Mouse (Mus musculus) heart, adult 2 months (tissue): ENCODE results near the gene Trim33. TPM values are rescaled to one million over a fixed set of nuclear protein-coding genes. Genes with fewer than 3 reads are reported as not detected.

Experiments used
- DNase-seq, 2 experiments: peaks; one replicate each; pipeline ENCODE4 v3.0.0; 2021
- H3K27ac ChIP-seq: fragments of 200-600 bp; 2 replicates; pipeline ENCODE4 v1.8.1; 2022
- H3K27me3 ChIP-seq: fragments of 200-500 bp; 2 replicates; pipeline ENCODE4 v1.6.1; 2012; ENCODE audit warnings: mild to moderate bottlenecking, low read length, inconsistent platforms, mixed read lengths; ENCODE audit not compliant: control insufficient read depth, insufficient read depth
- H3K36me3 ChIP-seq: fragments of 200-500 bp; 2 replicates; pipeline ENCODE4 v1.6.1; 2012; ENCODE audit warnings: low read length, inconsistent platforms; ENCODE audit not compliant: control insufficient read depth, insufficient read depth
- H3K4me1 ChIP-seq: fragments of 200-500 bp; 2 replicates; pipeline ENCODE4 v1.6.1; 2011; ENCODE audit warnings: low read length; ENCODE audit not compliant: control insufficient read depth, insufficient read depth
- H3K4me3 ChIP-seq: fragments of 200-600 bp; 2 replicates; pipeline ENCODE4 v1.8.1; 2022
- H3K79me2 ChIP-seq: fragments of 200-500 bp; replicated peaks from 2 replicates; pipeline ENCODE4 v1.6.1; 2012; ENCODE audit warnings: mild to moderate bottlenecking, inconsistent platforms, low read length, moderate library complexity, mixed read lengths; ENCODE audit not compliant: control insufficient read depth, insufficient read depth
- H3K9ac ChIP-seq: fragments of 200-500 bp; 2 replicates; pipeline ENCODE4 v1.6.1; 2012; ENCODE audit warnings: low read depth, mild to moderate bottlenecking, control low read depth, inconsistent platforms, low read length, mixed read lengths
- CTCF ChIP-seq: fragments of 200-600 bp; IDR thresholded peaks from 2 replicates; pipeline ENCODE4 v1.8.1; 2022; ENCODE audit warnings: antibody characterized with exemption, mild to moderate bottlenecking, moderate library complexity
- EP300 ChIP-seq: fragments of 200-500 bp; IDR thresholded peaks from 2 replicates; pipeline ENCODE4 v1.6.1; 2011; ENCODE audit warnings: low read depth, low read length, control low read depth; ENCODE audit not compliant: insufficient read depth
- POLR2A ChIP-seq: fragments of 200-500 bp; IDR thresholded peaks from 2 replicates; pipeline ENCODE4 v1.6.1; 2011; ENCODE audit warnings: mild to moderate bottlenecking, low read depth, low read length, control low read depth; ENCODE audit not compliant: insufficient read depth
- WGBS: fragments of 180-500 bp; shearing (Covaris S2); methylation state at CpG from one replicate; pipeline ENCODE4 v1.1.7; 2018; 5-methylcytosine and 5-hydroxymethylcytosine counted together
- intact Hi-C: fragments of 180-260 bp; cut with DNase I; formaldehyde crosslinking; loops from one replicate; pipeline ENCODE4 v1.15.1; 2025
- polyA plus RNA-seq: library from polyadenylated mRNA; depleted of rRNA; stranded (reverse); fragments of >200 nt; gene quantifications from 2 replicates; pipeline ENCODE4 v1.2.3, GENCODE M21; 2012; rRNA removed
- total RNA-seq, 2 experiments: library from RNA; stranded (reverse); gene quantifications; 2 replicates each; pipeline ENCODE4 v1.2.3; 2021

Gene Trim33
- total and polyA plus RNA-seq, 3 experiments, result 4.6 to 14.4 (median 13.5) TPM

DNA sequence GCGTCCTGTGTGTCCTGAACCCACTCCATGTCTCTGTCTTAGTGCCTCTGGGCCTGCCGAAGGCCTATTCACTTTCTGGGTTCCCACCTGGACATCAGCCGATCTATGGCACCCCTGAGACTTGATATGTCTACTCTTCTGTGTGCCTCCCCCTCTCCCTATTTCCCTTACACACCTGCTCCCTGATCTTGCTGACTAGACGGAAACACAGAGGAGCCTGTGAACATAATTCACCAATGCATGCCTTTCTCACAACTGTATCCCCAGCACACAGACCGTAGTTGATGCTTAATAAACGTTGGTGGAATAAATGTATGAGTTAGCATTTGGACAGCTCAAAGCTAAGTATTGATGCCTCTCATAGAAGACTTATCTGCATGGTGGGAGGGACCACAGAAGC is 121.7 kb downstream of the Trim33 start:
- intact Hi-C loops, result no loop called here
- no peak overlapping the region for H3K9ac ChIP-seq
- no peak for TF ChIP-seq POLR2A
- TF ChIP-seq CTCF, result no peak
- no peak for TF ChIP-seq EP300
- no peaks in the 10 kb centered on the region for H3K36me3 ChIP-seq
- DNase-seq, result no peak
- no peaks in the 10 kb centered on the region for H3K79me2 ChIP-seq
- no peak overlapping the region for H3K4me3 ChIP-seq
- H3K27me3 ChIP-seq, result no peaks in the 10 kb centered on the region
- H3K4me1 ChIP-seq, result peaks cover 2% of the 10 kb centered on the region
- WGBS, result 81% methylated on average over 6 of the region's 6 CpGs
- no peak overlapping the region for H3K27ac ChIP-seq

- Histone ChIP-seq H3K79me2 (no peaks in the 10 kb centered on the region), H3K9ac (no peak overlapping the region), H3K27me3 (no peaks in the 10 kb centered on the region), H3K36me3 (no peaks in the 10 kb centered on the region), H3K4me3 (no peak overlapping the region), H3K27ac (no peak overlapping the region), H3K4me1 (peaks cover 6% of the 10 kb centered on the region)
- DNase-seq, result no peak
- intact Hi-C loops, result no loop called here
- 62% methylated on average over 17 of the region's 17 CpGs for WGBS
- TF ChIP-seq EP300, result no peak
Measured at GRCm38 (mm10) chr3:103401342-103402098, 122.4 kb downstream of the Trim33 start.

DNA sequence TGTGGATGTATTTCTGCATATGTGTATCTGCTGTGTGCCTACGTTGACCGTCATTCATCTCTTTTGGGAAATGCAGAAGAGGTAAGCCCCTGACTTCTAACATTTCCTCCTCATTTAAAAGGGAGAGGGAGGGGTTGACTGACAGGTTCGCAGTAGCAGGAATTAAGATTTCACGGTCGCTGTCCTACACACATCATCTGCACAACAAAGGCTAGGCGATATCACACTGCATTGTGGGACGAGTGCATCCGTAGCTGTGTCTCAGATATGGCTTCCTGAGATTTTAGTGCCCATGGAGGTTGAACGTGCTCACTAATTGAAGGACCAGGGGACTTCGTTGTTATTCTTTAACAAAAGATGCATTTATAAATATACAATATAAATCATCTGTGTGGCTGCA is 123.1 kb downstream of the Trim33 start:
- no peak overlapping the region for H3K27ac ChIP-seq
- TF ChIP-seq CTCF (no peak), POLR2A (no peak), EP300 (no peak)
- DNase-seq, result no peak
- WGBS, result 54% methylated on average over 10 of the region's 10 CpGs
- H3K4me3 ChIP-seq, result no peak overlapping the region
- intact Hi-C loops, result no loop called here
- no peaks in the 10 kb centered on the region for H3K79me2 ChIP-seq
- H3K27me3 ChIP-seq, result no peaks in the 10 kb centered on the region
- no peak overlapping the region for H3K9ac ChIP-seq
- peaks cover 9% of the 10 kb centered on the region for H3K4me1 ChIP-seq
- H3K36me3 ChIP-seq, result no peaks in the 10 kb centered on the region

- Histone ChIP-seq H3K27me3 (no peaks in the 10 kb centered on the region), H3K36me3 (no peaks in the 10 kb centered on the region), H3K9ac (no peak overlapping the region), H3K27ac (no peak overlapping the region), H3K79me2 (no peaks in the 10 kb centered on the region), H3K4me3 (no peak overlapping the region), H3K4me1 (peaks cover 9% of the 10 kb centered on the region)
- DNase-seq, result no peak
- intact Hi-C loops, result no loop called here
- no peak for TF ChIP-seq EP300
- no peak for TF ChIP-seq CTCF
- TF ChIP-seq POLR2A, result no peak
- 79% methylated on average over 2 of the region's 2 CpGs for WGBS
Measured at GRCm38 (mm10) chr3:103405135-103405534, 126.0 kb downstream of the Trim33 start.

- WGBS, result 67% methylated on average over 11 of the region's 11 CpGs
- Histone ChIP-seq H3K79me2 (no peaks in the 10 kb centered on the region), H3K27me3 (no peaks in the 10 kb centered on the region), H3K27ac (peak overlapping the region; percentile 51; the same call in 1 of the 2 replicates), H3K4me1 (peaks cover 9% of the 10 kb centered on the region), H3K36me3 (no peaks in the 10 kb centered on the region), H3K9ac (no peak overlapping the region), H3K4me3 (no peak overlapping the region)
- TF ChIP-seq CTCF (no peak), EP300 (no peak), POLR2A (no peak)
- DNase-seq, result no peak
- intact Hi-C loops, result no loop called here
Measured at GRCm38 (mm10) chr3:103405871-103406765, 127.0 kb downstream of the Trim33 start.

Other genes with a start within 250 kb of the Trim33 start
- gene Nras, start 221.0 kb upstream of the Trim33 start, total RNA-seq, result 10 to 100 TPM; 46.7 to 48.3 TPM
- gene Nras, start 221.0 kb upstream of the Trim33 start, polyA plus RNA-seq, result 11.5 and 25.4 TPM in 2 replicates
- gene Ampd1, start 205.3 kb upstream of the Trim33 start, total RNA-seq, result not detected
- 0.12 TPM in 1 of 2 replicates, not detected in the other for gene Ampd1, start 205.3 kb upstream of the Trim33 start, polyA plus RNA-seq
- gene Dennd2c, start 176.7 kb upstream of the Trim33 start, total RNA-seq, result 1 to 10 TPM; 1.5 to 1.8 TPM
- gene Dennd2c, start 176.7 kb upstream of the Trim33 start, polyA plus RNA-seq, result 0.61 and 1.3 TPM in 2 replicates
- 10 to 100 TPM; 47.8 to 51.1 TPM for gene Bcas2, start 107.6 kb upstream of the Trim33 start, total RNA-seq
- gene Bcas2, start 107.6 kb upstream of the Trim33 start, polyA plus RNA-seq, result 20.4 and 35.6 TPM in 2 replicates